Mouse (Mus musculus) heart, adult 9 months (tissue): ENCODE data around the gene Cdk7.

Experiments used
- DNase-seq, 2 experiments: peaks; one replicate each; pipeline ENCODE4 v3.0.0; 2022; ENCODE audit warnings: low spot score in 2 of 2

Cdk7 gene

DNA sequence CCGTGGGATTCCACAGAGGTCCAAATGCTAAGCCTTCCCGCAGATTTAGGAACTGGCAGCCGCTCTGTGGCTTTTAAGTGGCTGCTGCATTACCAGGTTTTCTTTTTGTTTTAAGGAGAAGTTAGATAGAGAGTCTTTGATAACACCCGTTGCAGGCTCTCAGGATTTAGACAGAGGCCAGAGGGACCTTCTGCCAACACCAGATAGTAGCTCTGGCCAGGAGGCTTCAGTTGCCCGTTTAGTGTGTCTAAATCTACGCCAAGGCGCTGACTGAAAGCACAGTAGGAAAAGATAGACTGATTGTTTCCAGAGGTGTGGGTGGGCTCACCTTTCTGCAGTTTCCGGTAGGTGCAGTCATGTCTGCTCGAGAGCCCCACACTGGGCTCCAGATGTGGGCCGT lies 5.5 kb downstream of the Cdk7 start:
- no peak for DNase-seq

DNA sequence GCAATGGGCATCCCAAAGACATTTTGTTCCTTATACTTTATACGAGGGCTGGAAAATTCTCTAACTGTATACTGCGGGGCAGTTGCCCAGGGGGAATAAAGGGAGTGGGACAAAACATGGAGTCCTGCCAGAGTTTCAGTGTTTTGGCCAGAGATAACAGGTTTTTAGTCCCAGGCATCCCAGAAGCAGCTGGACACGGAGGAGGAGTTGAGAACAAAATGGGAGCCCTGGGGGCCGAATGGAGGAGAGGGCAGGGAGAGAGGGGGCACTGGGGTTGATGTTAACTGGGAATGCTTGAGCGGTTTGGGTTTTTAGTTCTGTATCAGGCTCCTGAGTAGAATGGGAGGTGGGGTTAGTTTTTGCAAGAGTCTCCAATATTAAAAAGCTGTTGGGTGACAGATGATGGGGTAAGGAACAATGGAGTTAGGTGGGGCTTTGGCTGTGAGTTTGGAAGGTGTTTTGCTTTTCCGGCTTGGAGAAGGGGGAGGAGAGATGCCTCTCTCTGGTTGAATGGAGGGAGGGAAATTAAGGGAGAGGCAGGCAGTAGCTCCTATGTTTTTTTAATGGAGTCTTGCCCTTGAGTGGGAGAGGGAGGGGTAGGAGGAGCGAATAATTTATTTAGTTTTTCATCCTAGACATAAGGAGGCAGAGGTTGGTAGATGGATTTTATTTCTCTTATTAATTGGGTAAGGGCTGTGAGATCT lies 6.5 kb downstream of the Cdk7 start:
- DNase-seq: no peak

- no peak for DNase-seq
These were observed 9.1 kb downstream of the Cdk7 start for GRCm38 (mm10) chr13:100721656-100722055.

DNA sequence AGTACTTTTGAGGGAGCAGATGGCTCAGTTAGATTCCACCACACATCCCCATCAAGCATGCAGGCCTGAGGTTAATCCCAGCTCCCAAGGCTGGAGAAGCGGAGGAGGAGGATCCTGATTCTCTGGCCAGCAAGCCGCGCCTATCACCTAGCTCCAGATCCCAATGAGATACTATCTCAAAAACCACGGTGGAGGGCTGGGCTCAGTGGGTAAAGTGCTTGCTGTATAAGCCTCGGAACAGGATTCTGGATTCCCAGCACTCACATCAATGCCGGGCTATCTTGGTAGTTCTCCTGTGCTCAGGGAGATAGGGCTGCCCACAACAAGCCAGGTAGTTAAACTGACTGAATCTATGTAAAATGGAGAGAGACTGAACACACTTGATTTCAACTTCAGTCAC lies 15.3 kb downstream of the Cdk7 start:
- DNase-seq: no peak

GRCm38 (mm10) chr13:100706206-100706605 lies 24.5 kb downstream of the Cdk7 start:
- no peak for DNase-seq

DNA sequence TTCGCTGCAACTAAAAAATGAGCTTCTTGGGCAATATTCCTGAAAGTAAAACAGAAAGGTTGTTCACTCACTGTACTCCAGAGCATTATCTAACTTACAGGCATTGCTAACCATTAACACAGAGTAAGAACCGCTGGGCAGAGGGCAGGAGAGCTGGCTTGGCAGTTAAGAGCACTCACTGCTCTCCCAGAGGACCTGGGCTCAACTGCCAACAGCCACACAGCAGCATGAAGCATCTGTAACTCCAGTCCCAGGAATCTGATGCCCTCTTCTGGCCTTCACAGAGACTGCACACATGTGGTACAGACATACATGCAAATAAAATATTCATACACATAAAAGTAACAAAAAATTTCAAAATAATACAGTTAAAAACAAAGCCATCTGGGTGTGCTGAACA lies 27.3 kb downstream of the Cdk7 start:
- DNase-seq: no peak

DNA sequence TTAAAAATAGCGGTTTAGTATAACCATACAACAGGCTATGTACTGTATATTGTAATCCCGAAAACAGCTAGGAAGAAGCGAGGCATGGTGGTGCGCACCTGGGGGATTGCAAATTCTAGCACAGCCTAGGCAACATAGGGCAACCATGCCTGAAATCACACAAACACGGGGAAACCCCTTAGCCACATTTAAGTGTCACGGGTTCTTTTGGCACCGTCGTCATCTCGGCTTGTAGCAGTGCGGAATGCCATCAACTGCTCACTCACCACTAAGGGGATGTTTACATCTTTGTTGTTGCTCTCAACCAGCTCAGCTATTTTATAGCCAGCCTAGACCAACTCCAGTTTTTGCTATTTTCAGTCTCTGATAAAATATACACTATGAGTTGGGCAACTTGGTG lies 31.9 kb downstream of the Cdk7 start:
- DNase-seq: no peak

DNA sequence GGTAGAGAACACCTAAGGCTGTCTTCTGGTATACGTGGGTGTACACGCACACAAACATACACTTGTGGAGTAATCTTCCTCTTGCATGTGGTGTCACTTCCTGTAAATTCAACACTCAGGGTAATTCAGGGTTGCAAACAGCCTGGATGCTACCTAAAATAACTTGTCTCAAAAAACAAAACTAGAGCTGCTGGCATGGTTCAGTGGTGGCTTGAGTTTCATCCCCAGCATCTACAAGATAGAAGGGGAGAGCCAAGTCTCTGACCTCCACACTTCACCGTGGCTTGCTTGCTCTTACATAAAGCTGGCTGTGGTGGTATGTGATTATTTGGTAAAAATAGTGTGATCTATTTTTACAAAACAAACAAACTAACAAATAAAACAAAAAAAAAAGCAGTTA lies 33.2 kb downstream of the Cdk7 start:
- DNase-seq: no peak

DNA sequence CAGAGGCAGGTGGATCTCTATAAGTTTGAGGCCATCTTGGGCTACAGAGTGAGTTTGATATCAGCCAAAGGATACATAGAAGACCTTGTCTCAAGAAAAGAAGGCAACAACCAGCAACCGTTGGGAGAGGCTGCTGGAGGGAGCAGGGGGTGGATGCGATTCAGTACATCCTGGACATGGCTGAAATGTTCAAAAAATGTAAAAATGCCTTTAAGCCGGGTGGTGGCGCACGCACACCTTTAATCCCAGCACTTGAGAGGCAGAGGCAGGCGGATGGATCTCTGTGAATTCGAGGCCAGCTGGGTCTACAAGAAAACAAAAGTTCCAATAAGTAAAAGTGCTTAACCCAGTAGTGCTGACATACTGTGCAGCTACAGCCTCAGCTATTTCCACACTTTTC lies 43.2 kb downstream of the Cdk7 start:
- DNase-seq: no peak

GRCm38 (mm10) chr13:100684355-100684754 lies 46.4 kb downstream of the Cdk7 start:
- no peak for DNase-seq

- DNase-seq: no peak
These were observed 47.9 kb downstream of the Cdk7 start for GRCm38 (mm10) chr13:100682837-100683236.

- DNase-seq: no peak
These were observed 49.1 kb downstream of the Cdk7 start for GRCm38 (mm10) chr13:100681615-100682014.

DNA sequence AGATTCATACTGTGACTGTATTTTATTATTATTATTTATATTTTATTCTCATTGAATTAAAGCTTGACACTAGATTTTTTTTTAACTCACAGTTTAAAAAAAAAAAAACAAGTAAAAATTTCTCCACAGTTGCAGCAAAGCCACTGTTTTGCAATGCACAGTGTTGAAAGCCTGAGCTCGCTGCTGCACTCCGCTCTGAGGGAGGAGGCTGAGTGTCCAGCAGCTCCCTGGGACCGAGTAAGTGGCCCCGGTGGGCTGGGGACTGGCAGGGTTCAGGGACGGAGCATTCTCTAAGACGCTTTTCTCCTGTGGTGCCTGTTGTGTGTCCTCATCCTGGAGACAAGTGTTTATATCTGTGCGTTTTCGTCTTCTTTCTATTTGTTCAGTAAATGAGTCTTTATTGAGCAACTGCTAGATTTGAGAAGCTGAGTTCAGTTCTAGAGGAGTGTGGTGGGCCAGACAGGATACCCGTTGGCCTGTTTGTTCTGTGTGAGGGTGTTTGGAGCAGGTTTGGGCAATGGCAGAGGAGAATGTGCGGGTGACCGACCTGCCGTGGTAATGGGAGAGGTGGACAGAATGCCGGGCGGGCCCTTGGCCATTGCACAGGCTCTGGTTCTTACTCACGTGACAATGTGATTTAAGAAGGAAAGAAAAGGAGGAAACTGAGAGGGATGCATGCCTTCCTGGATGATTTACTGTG lies 54.7 kb downstream of the Cdk7 start:
- no peak for DNase-seq

GRCm38 (mm10) chr13:100670181-100670741 lies 60.5 kb downstream of the Cdk7 start:
- DNase-seq: no peak

GRCm38 (mm10) chr13:100669291-100670022 lies 61.3 kb downstream of the Cdk7 start, which contains the start of gene Ccdc125:
Gene Ccdc125, plus strand, starts transcription at chr13:100669717.
- DNase-seq: peak; percentile 1 to 5

DNA sequence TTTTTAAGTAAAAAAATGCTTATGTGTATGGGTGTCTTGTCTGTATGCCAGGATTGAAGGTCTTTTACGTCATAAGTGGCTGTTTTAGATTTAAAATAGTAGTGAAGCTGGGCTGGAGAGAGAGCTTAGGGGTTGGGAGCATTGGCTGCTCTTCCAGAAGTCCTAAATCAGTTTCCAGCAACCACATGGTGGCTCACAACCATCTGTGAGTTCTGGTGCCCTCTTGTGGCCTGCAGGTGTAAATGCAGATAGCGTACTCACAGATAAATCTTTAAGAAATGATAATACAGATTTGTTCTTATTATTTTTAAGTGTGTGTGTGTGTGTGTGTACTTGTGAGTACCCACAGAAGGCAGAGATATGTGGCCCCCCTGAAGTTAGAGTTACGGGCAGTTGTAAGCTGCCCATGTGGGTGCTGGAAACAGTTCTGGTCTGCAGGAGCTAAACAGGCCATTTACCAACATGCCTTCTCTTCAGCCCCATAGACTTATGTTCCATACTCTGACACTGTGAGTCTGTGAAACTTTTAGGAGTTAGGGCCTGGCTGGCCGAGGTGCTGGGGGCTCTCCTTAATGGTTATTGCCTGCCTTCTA lies 70.8 kb downstream of the Cdk7 start:
- DNase-seq: peak in 1 of 2 experiments; percentile 26

- DNase-seq: no peak
These were observed 72.6 kb downstream of the Cdk7 start for GRCm38 (mm10) chr13:100658091-100658490.
